Mouse (Mus musculus) testis, adult 2 months (tissue): ENCODE data around the gene Gm37240. TPM values are rescaled to one million over a fixed set of nuclear protein-coding genes. Genes with fewer than 3 reads are reported as not detected.

Experiments
- H3K27ac ChIP-seq: fragments of 200-500 bp; 2 replicates; pipeline ENCODE4 v1.5.1; 2012; ENCODE audit warnings: low read depth, low read length; ENCODE audit not compliant: control insufficient read depth, insufficient read depth
- H3K27me3 ChIP-seq: fragments of 200-500 bp; 2 replicates; pipeline ENCODE4 v1.6.1; 2012; ENCODE audit warnings: mild to moderate bottlenecking, low read length, moderate library complexity; ENCODE audit not compliant: control insufficient read depth, insufficient read depth
- H3K36me3 ChIP-seq: fragments of 200-500 bp; 2 replicates; pipeline ENCODE4 v1.6.1; 2012; ENCODE audit warnings: mild to moderate bottlenecking, low read length; ENCODE audit not compliant: control insufficient read depth, insufficient read depth
- H3K4me1 ChIP-seq: fragments of 200-500 bp; 2 replicates; pipeline ENCODE4 v1.6.1; 2012; ENCODE audit warnings: low read length; ENCODE audit not compliant: control insufficient read depth, insufficient read depth
- H3K4me3 ChIP-seq: fragments of 200-500 bp; 2 replicates; pipeline ENCODE4 v1.5.1; 2012; ENCODE audit warnings: low read depth, mild to moderate bottlenecking, low read length, moderate library complexity, mixed read lengths; ENCODE audit not compliant: control insufficient read depth
- CTCF ChIP-seq: fragments of 200-500 bp; IDR thresholded peaks from 2 replicates; pipeline ENCODE4 v1.5.1; 2012; ENCODE audit warnings: low read depth, mild to moderate bottlenecking, inconsistent platforms, low read length, moderate library complexity; ENCODE audit not compliant: control insufficient read depth, insufficient read depth, insufficient replicate concordance
- POLR2A ChIP-seq: fragments of 200-500 bp; IDR thresholded peaks from 2 replicates; pipeline ENCODE4 v1.6.1; 2012; ENCODE audit warnings: low read depth, mild to moderate bottlenecking, inconsistent platforms, low read length, moderate library complexity; ENCODE audit not compliant: control insufficient read depth
- polyA plus RNA-seq: library from polyadenylated mRNA; depleted of rRNA; stranded (reverse); fragments of >200 nt; gene quantifications from 2 replicates; pipeline ENCODE4 v1.2.3, GENCODE M21; 2012

Gene Gm37240
- polyA plus RNA-seq, 1 experiment: not detected

DNA sequence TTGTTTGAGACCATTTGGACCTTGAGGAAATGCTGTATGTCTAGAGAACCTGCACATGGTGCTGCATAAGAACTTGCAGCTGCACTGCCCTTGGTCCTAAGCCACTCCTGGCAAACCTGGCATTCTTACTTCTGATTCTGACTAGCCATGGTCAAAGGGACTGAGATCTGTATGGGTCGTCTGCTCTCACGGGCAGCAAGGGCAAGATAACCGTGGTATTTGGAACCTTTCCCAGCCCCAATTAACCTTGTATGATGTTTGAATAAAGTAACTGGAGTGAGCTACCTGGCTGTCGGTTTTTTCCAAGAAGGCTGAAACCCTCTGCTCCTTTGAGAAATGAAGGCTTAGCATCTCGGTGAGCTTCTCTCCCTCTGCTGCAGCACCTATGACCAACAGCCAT, 8.4 kb downstream of the Gm37240 start:
- Histone ChIP-seq H3K27me3 (no peaks in the 10 kb centered on the region), H3K4me1 (no peaks in the 10 kb centered on the region), H3K4me3 (no peak overlapping the region), H3K27ac (no peak overlapping the region), H3K36me3 (no peaks in the 10 kb centered on the region)
- TF ChIP-seq POLR2A (no peak), CTCF (no peak)

DNA sequence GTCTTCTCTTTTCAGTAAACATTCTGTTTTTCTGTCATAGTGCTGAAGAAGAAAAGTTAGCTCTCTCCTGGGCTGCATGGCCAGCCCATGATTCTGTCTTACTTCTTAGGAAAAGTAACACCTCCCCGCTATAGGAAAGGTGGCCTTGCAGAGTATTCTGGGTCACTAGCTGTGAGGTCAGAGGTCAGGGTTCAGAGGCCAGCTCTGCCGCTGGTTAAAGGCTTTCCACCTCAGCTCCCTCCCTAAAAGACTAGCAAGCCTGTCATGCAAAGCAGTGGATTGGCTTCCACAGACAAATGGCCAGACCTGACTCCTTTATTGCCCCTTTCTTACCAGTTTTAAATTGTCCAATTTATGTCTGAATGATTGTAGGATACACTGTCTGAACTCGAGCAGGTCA, 23.3 kb downstream of the Gm37240 start:
- no peak overlapping the region for H3K4me3 ChIP-seq
- no peaks in the 10 kb centered on the region for H3K36me3 ChIP-seq
- TF ChIP-seq POLR2A (no peak), CTCF (no peak)
- no peaks in the 10 kb centered on the region for H3K27me3 ChIP-seq
- no peak overlapping the region for H3K27ac ChIP-seq
- H3K4me1 ChIP-seq: no peaks in the 10 kb centered on the region

DNA sequence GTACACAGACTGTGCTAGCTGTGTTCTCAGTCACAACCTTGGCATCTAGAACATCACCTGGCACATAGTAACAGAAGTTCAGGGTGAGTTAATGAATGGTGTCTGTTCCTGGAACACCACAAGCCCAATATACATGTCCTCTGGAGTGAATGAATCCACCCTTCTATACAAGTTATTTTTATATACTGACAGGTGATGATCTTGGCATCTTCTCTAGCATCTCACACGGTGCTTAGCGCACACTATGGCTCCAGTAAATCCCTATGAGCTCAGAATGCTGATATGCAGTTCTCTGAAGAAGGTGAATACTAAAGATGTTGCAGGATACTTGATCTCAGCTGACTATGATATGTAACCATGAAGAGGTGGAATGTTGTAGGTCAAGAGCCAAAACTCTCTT, 24.4 kb downstream of the Gm37240 start:
- Histone ChIP-seq H3K4me3 (no peak overlapping the region), H3K36me3 (no peaks in the 10 kb centered on the region), H3K27me3 (no peaks in the 10 kb centered on the region), H3K27ac (no peak overlapping the region), H3K4me1 (no peaks in the 10 kb centered on the region)
- no peak for TF ChIP-seq POLR2A
- TF ChIP-seq CTCF: no peak

DNA sequence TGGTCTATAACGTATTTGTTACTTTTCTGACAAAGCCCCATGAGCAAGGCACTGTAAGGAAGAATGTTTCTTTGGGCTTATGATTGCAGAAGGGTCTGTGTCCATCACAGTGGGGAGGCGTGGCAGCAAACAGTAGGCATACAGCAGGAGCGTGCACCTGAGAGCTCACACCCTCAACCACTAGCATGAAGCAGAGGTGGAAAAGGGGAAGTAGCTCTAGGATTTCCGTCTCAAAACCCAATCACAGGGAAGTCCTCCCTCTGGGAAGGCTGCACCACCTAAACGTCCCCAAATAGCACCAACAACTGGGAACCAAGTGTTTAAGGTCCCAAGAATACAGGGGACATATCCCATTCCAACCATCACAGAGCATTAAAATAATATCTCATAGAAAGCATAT, 26.3 kb downstream of the Gm37240 start:
- no peak for TF ChIP-seq POLR2A
- TF ChIP-seq CTCF: no peak
- Histone ChIP-seq H3K36me3 (no peaks in the 10 kb centered on the region), H3K4me3 (no peak overlapping the region), H3K27me3 (no peaks in the 10 kb centered on the region), H3K27ac (no peak overlapping the region), H3K4me1 (no peaks in the 10 kb centered on the region)

DNA sequence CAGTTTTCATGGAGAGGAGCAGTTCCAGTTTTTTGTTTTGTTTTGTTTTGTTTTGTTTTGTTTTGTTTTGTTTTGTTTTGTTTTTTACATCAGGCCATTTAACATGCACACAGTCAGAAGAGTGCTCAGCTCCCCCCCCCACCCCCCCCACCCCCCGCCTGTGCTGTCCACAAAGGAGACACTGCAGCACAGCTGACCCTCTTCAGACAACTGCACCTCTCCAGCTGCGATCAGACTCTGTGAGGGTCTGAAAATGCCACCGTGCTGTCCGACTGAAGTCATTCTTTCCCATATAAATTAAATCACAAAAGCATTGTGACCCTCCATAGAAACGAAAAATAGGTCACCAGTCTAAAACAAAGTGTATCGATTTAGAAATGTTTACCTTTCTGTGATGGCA, 28.0 kb downstream of the Gm37240 start:
- TF ChIP-seq POLR2A (no peak), CTCF (no peak)
- no peak overlapping the region for H3K4me3 ChIP-seq
- no peaks in the 10 kb centered on the region for H3K27me3 ChIP-seq
- H3K4me1 ChIP-seq: no peaks in the 10 kb centered on the region
- H3K27ac ChIP-seq: no peak overlapping the region
- H3K36me3 ChIP-seq: no peaks in the 10 kb centered on the region

GRCm38 (mm10) chr3:85858140-85859135, 28.9 kb downstream of the Gm37240 start:
- Histone ChIP-seq H3K27ac (no peak overlapping the region), H3K4me1 (no peaks in the 10 kb centered on the region), H3K27me3 (no peaks in the 10 kb centered on the region), H3K4me3 (no peak overlapping the region), H3K36me3 (no peaks in the 10 kb centered on the region)
- TF ChIP-seq POLR2A (no peak), CTCF (no peak)

DNA sequence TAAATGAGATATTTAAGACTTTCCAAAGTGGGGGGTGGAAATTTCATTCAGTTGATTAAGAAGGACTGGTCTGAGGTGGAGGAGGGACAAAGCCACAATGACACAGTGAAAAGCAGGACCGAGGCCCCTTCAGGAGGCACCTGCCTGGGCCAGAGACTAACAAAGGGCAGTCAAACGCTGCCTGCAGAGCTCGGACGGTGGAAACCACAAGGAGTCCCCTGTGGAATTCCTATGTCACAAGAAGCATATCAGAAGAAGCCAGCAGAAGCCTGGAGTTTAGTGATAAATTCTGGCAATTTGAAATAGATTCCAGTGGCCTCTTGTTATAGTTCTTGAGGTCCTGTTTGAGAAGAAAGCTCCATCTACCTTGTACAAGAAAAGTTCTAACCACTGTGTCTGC, 30.2 kb downstream of the Gm37240 start:
- Histone ChIP-seq H3K36me3 (no peaks in the 10 kb centered on the region), H3K27me3 (no peaks in the 10 kb centered on the region), H3K4me3 (no peak overlapping the region), H3K27ac (no peak overlapping the region), H3K4me1 (no peaks in the 10 kb centered on the region)
- TF ChIP-seq CTCF: no peak
- TF ChIP-seq POLR2A: no peak

DNA sequence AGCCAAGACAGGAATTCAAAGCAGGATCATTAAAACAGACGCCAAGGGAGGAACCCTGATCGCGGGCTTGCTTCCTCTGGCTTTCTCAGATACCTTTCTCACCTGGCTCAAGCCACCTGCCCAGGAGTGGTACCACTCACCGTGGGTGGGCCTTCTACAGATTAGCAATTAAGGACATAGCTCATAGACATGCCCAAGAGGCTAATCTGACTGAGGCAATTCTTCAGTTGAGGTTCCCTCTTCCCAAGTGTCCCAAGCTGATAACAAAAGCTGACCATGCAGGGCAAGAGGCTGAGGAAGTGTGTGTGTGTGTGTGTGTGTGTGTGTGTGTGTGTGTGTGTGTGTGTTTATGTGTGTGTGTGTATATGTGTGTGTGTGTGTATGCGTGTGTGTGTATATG, 31.4 kb downstream of the Gm37240 start:
- Histone ChIP-seq H3K27ac (no peak overlapping the region), H3K4me1 (no peaks in the 10 kb centered on the region), H3K27me3 (no peaks in the 10 kb centered on the region), H3K4me3 (no peak overlapping the region), H3K36me3 (no peaks in the 10 kb centered on the region)
- no peak for TF ChIP-seq POLR2A
- TF ChIP-seq CTCF: no peak
